Mouse (Mus musculus) granulocyte monocyte progenitor cell, adult 5-6 weeks (primary cell): ENCODE results near the gene Mpnd. TPM values are rescaled to one million over a fixed set of nuclear protein-coding genes. Genes with fewer than 3 reads are reported as not detected.

Experiments
- ATAC-seq: replicated peaks from 2 replicates; pipeline ENCODE4 v1.8.0; 2016; ENCODE audit warnings: mild to moderate bottlenecking, moderate TSS enrichment, inconsistent platforms; ENCODE audit not compliant: poor library complexity, severe bottlenecking
- total RNA-seq, 2 experiments: library from RNA; stranded (forward) in 1 of 2; stranded (reverse) in 1 of 2; fragments of 200-712, 200-1000 nt in 1 of 2; fragments of >200 nt in 1 of 2; fragmentation: Nextera tagmentation in 1 of 2; gene quantifications; 2 replicates each; pipeline ENCODE4 v1.2.3; 2014 to 2017

Gene Mpnd
- total RNA-seq, 2 experiments from 2014 or later, result 22.0 to 62.2 TPM

- ATAC-seq, result no peak
These were observed 11.6 kb downstream of the Mpnd start for GRCm38 (mm10) chr17:56016793-56017785.

- ATAC-seq, result no peak
These were observed 12.3 kb downstream of the Mpnd start for GRCm38 (mm10) chr17:56017848-56018247.

GRCm38 (mm10) chr17:56018347-56019131 is 13.0 kb downstream of the Mpnd start:
- no peak for ATAC-seq

GRCm38 (mm10) chr17:56020400-56021084 is 15.0 kb downstream of the Mpnd start:
- ATAC-seq, result no peak

- peak; percentile 43 for ATAC-seq
These were observed 15.8 kb downstream of the Mpnd start for GRCm38 (mm10) chr17:56021161-56021910.

GRCm38 (mm10) chr17:56022131-56022988 is 16.8 kb downstream of the Mpnd start:
- ATAC-seq, result no peak

GRCm38 (mm10) chr17:56022989-56023290 is 17.4 kb downstream of the Mpnd start:
- no peak for ATAC-seq

GRCm38 (mm10) chr17:56023386-56023785 is 17.9 kb downstream of the Mpnd start:
- ATAC-seq, result peak; percentile 69

GRCm38 (mm10) chr17:56024476-56024875 is 19.0 kb downstream of the Mpnd start:
- ATAC-seq, result no peak

GRCm38 (mm10) chr17:56024931-56025330 is 19.4 kb downstream of the Mpnd start:
- ATAC-seq, result no peak

GRCm38 (mm10) chr17:56026303-56026702 is 20.8 kb downstream of the Mpnd start:
- no peak for ATAC-seq

- no peak for ATAC-seq
These were observed 21.4 kb downstream of the Mpnd start for GRCm38 (mm10) chr17:56026881-56027280.

- no peak for ATAC-seq
These were observed 22.4 kb downstream of the Mpnd start for GRCm38 (mm10) chr17:56027801-56028441.

- ATAC-seq, result no peak
These were observed 24.8 kb downstream of the Mpnd start for GRCm38 (mm10) chr17:56030238-56030870.

GRCm38 (mm10) chr17:56030919-56031318 is 25.4 kb downstream of the Mpnd start:
- ATAC-seq, result peak; percentile 75

GRCm38 (mm10) chr17:56031431-56031830 is 25.9 kb downstream of the Mpnd start:
- no peak for ATAC-seq

GRCm38 (mm10) chr17:56032127-56032733 is 26.7 kb downstream of the Mpnd start:
- ATAC-seq, result no peak

- ATAC-seq, result peak; percentile 41
These were observed 27.3 kb downstream of the Mpnd start for GRCm38 (mm10) chr17:56032831-56033230.
